Mouse (Mus musculus): Measurements from ENCODE around the gene Shc2.

DNA sequence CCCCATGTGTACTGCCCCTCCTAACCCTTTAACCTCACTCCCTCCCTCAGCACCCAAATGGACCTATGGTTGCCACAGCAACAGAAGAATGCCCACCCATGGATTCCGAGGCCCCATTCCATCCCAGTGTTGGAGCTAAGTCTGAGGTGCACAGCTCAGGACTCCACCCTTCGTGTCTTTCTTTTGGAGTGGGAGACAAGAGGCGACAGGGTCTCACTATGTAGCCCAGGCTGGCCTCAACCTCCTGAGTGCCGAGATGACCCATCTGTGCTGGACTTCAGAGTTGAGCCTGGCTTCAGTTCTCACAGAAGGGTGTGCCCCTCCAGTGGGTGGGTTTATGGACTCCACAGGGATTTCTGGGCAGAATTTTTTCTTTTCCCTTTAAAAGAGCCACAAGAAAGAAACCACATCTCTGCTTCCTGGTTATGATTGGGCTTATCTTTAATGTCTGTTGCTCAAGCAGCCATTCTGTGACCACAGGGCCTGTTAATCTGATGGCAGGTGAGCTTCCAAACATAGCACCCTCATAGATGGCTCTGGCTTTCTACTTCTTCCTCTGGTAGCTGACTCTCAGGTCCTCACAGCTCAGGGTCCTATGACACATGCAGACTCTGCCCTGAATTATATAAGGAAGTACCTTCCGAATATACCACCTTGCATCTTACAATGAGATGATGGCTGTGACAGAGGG, 50.5 kb downstream of the Shc2 start, which contains the start of gene Theg:
- no peak for TF ChIP-seq POLR2A (IDR thresholded peaks at IDR 0.05; ENCODE audit: insufficient read depth, low read depth, low read length)
- no peak for TF ChIP-seq CTCF (IDR thresholded peaks at IDR 0.05)
- no peak for TF ChIP-seq EP300 (IDR thresholded peaks at IDR 0.05; ENCODE audit: insufficient read depth, low read depth, low read length)

Data from heart, adult 2 months (tissue).